Mouse (Mus musculus) forebrain, embryonic 11.5 days (tissue): Measurements from ENCODE around the gene Ing1. TPM values are rescaled to one million over a fixed set of nuclear protein-coding genes. Genes with fewer than 3 reads are reported as not detected.

Experiments used
- ATAC-seq: fragments of 200-750 bp; cut with Nextera tagmentation; replicated peaks from 2 replicates; pipeline ENCODE4 v1.8.0; 2017; ENCODE audit warnings: moderate TSS enrichment; ENCODE audit not compliant: low FRiP score
- DNase-seq: peaks from one replicate; pipeline ENCODE4 v3.0.0-alpha.2; 2017; ENCODE audit warnings: low spot score
- H3K27ac ChIP-seq: fragments of 300-500 bp; sonication (generic); 2 replicates; pipeline ENCODE4 v1.5.1; 2014; ENCODE audit warnings: low read depth, low read length
- H3K27me3 ChIP-seq: fragments of 300-500 bp; sonication (generic); 2 replicates; pipeline ENCODE4 v1.6.1; 2014; ENCODE audit warnings: mild to moderate bottlenecking, low read length, mixed read lengths; ENCODE audit not compliant: control insufficient read depth, insufficient read depth
- H3K36me3 ChIP-seq: fragments of 300-500 bp; sonication (generic); 2 replicates; pipeline ENCODE4 v1.6.1; 2014; ENCODE audit warnings: mild to moderate bottlenecking, low read length, moderate library complexity, mixed read lengths; ENCODE audit not compliant: control insufficient read depth, insufficient read depth
- H3K4me1 ChIP-seq: fragments of 300-500 bp; sonication (generic); replicated peaks from 2 replicates; pipeline ENCODE4 v1.6.1; 2014; ENCODE audit warnings: low read length, mixed read lengths; ENCODE audit not compliant: control insufficient read depth, insufficient read depth
- H3K4me2 ChIP-seq: fragments of 300-500 bp; sonication (generic); 2 replicates; pipeline ENCODE4 v1.6.1; 2014; ENCODE audit warnings: low read depth, mild to moderate bottlenecking, low read length, moderate library complexity, mixed read lengths; ENCODE audit not compliant: severe bottlenecking
- H3K4me3 ChIP-seq: fragments of 300-500 bp; sonication (generic); 2 replicates; pipeline ENCODE4 v1.5.1; 2014; ENCODE audit warnings: low read depth, low read length
- H3K9ac ChIP-seq: fragments of 300-500 bp; sonication (generic); 2 replicates; pipeline ENCODE4 v1.6.1; 2014; ENCODE audit warnings: low read length
- H3K9me3 ChIP-seq: fragments of 300-500 bp; sonication (generic); 2 replicates; pipeline ENCODE4 v1.6.1; 2016; ENCODE audit warnings: low read length, mixed read lengths; ENCODE audit not compliant: control insufficient read depth
- WGBS: fragments of 180-500 bp; shearing (Covaris S2); extraction: QIAGEN DNeasy Blood & Tissue Kit; methylation state at CpG from one replicate; pipeline ENCODE4 v1.1.7; 2014; 5-methylcytosine and 5-hydroxymethylcytosine counted together
- polyA plus RNA-seq: library from polyadenylated mRNA; unstranded; fragments of >200 nt; fragmentation: Nextera tagmentation; extraction: Ambion mirVana; gene quantifications from 2 replicates; pipeline ENCODE4 v1.2.1, GENCODE M21; 2014

Ing1 gene
- polyA plus RNA-seq, 1 experiment from 2014 or later, result 42.9 TPM

- Histone ChIP-seq H3K36me3 (no peaks in the 10 kb centered on the region), H3K9me3 (no peaks in the 10 kb centered on the region), H3K9ac (no peak overlapping the region), H3K27me3 (no peaks in the 10 kb centered on the region), H3K4me2 (no peak overlapping the region), H3K4me3 (no peak overlapping the region), H3K4me1 (no peaks in the 10 kb centered on the region), H3K27ac (no peak overlapping the region)
- no peak for ATAC-seq
- DNase-seq, result no peak
- WGBS, result 94% methylated on average over 2 of the region's 2 CpGs
Observed at GRCm38 (mm10) chr8:11586374-11586745, 31.0 kb downstream of the Ing1 start.

- Histone ChIP-seq H3K4me2 (no peak overlapping the region), H3K36me3 (no peaks in the 10 kb centered on the region), H3K4me3 (no peak overlapping the region), H3K4me1 (no peaks in the 10 kb centered on the region), H3K9me3 (no peaks in the 10 kb centered on the region), H3K27ac (no peak overlapping the region), H3K27me3 (no peaks in the 10 kb centered on the region), H3K9ac (no peak overlapping the region)
- ATAC-seq (no peak), DNase-seq (no peak)
- 83% methylated on average over 4 of the region's 4 CpGs for WGBS
Observed at GRCm38 (mm10) chr8:11591837-11592236, 36.5 kb downstream of the Ing1 start.

DNA sequence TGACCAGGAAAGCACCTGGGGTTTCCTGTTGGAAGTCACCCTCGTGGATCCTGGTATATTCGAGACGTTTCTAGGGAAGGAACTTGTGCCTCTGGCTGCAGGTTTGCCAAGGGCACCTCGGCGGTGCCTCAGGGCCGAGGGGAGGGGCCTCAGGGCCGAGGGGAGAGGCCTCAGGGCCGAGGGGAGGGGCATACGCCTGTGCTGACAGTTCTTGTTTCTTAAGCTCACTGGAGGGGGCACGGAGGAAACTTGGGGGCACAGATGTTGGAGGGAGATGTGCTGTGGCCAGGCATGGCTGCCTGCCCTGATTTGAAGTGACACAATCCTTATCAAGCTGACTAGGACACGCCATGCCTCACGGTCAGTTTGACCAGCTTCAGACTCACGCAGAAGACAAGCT is 36.9 kb downstream of the Ing1 start:
- Histone ChIP-seq H3K27me3 (no peaks in the 10 kb centered on the region), H3K4me2 (no peak overlapping the region), H3K4me1 (no peaks in the 10 kb centered on the region), H3K9ac (no peak overlapping the region), H3K4me3 (no peak overlapping the region), H3K36me3 (no peaks in the 10 kb centered on the region), H3K27ac (no peak overlapping the region), H3K9me3 (no peaks in the 10 kb centered on the region)
- ATAC-seq, result no peak
- DNase-seq, result no peak
- WGBS, result 46% methylated on average over 13 of the region's 13 CpGs

DNA sequence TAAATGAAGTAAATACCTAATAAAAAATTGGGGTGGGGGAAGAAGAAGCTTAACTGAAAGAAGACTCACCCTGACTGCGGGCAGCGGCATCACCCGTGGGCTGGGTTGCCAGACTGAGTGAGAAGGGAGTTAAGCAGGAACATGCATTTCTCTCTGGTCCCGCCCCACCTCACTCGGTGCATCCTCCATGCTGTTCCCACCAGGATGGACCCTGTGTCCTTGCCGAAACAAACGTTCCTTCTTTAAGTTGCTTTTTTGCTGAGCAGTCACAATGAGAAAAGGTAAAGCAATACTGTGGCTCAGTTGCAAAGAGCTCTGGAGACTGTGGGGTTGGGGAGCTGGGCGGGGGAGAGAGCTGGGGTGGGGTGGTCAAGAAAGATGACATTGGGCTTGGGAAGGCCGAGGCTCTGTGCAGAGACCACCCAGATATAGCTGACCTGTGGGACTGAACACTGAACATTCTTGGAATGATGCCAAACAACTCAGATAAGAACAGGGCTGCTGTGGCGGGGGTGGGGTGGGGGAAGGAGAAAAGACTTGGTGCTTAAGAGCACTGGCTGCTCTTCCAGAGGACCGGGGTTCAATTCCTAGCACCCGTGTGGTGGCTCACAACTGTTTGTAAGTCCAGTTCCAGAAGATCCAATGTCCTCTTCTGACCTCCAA is 38.0 kb downstream of the Ing1 start:
- DNase-seq, result no peak
- H3K36me3 ChIP-seq, result no peaks in the 10 kb centered on the region
- no peaks in the 10 kb centered on the region for H3K9me3 ChIP-seq
- H3K4me1 ChIP-seq, result no peaks in the 10 kb centered on the region
- ATAC-seq, result no peak
- no peaks in the 10 kb centered on the region for H3K27me3 ChIP-seq
- no peak overlapping the region for H3K27ac ChIP-seq
- no peak overlapping the region for H3K9ac ChIP-seq
- H3K4me3 ChIP-seq, result no peak overlapping the region
- H3K4me2 ChIP-seq, result no peak overlapping the region
- 82% methylated on average over 12 of the region's 12 CpGs for WGBS

DNA sequence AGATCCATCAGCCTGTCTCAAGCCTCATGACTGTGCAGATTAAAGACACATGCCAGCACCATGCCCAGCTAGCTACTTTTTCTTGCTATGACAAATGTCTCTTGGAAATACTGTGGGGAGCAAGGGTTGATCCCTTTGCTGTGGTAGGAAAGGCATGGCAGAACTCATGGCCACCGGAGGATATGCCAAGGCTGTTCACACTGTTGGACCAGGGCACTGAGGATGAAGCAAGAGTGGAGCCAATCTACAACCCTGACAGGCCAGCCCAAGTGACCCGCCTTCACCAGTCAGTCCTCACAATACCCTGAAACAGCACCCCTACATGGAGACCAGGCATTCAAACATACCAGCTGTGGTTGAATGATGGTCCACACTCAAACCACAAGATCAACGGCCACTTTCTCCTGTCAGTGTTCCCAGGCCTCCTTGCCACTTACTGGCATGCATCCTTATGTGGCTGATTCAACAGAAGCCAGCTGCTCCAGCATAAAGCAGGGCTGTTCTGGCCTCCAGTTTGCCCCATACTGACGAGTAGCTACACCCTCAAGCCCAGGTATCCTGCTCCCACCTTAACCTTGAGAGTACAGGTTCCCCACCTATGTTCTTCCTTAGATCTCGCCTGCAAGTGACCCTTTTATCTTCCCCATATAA is 45.1 kb downstream of the Ing1 start:
- H3K27me3 ChIP-seq, result no peaks in the 10 kb centered on the region
- no peak for DNase-seq
- H3K9me3 ChIP-seq, result no peaks in the 10 kb centered on the region
- ATAC-seq, result no peak
- no peak overlapping the region for H3K4me2 ChIP-seq
- no peak overlapping the region for H3K4me3 ChIP-seq
- H3K36me3 ChIP-seq, result no peaks in the 10 kb centered on the region
- WGBS, result 82% methylated on average over 5 of the region's 5 CpGs
- no peaks in the 10 kb centered on the region for H3K4me1 ChIP-seq
- no peak overlapping the region for H3K27ac ChIP-seq
- H3K9ac ChIP-seq, result no peak overlapping the region

GRCm38 (mm10) chr8:11602006-11602680 is 46.8 kb downstream of the Ing1 start:
- no peak for ATAC-seq
- 48% methylated on average over 14 of the region's 14 CpGs for WGBS

GRCm38 (mm10) chr8:11608848-11609247 is 53.5 kb downstream of the Ing1 start:
- H3K27me3 ChIP-seq, result no peaks in the 10 kb centered on the region
- DNase-seq (no peak), ATAC-seq (no peak)
- H3K4me1 ChIP-seq, result no peaks in the 10 kb centered on the region
- WGBS, result 96% methylated on average over 9 of the region's 9 CpGs
- no peak overlapping the region for H3K4me2 ChIP-seq
- no peaks in the 10 kb centered on the region for H3K9me3 ChIP-seq
- no peak overlapping the region for H3K9ac ChIP-seq
- no peak overlapping the region for H3K27ac ChIP-seq
- no peak overlapping the region for H3K4me3 ChIP-seq
- H3K36me3 ChIP-seq, result peaks cover 7% of the 10 kb centered on the region; the same call in 1 of the 2 replicates

More at GRCm38 (mm10) chr8:11602006-11602680, 46.8 kb downstream of the Ing1 start:
- peak; percentile 83 for DNase-seq
- H3K9ac ChIP-seq, result no peak overlapping the region
- H3K9me3 ChIP-seq, result no peaks in the 10 kb centered on the region
- H3K4me1 ChIP-seq, result no peaks in the 10 kb centered on the region
- no peaks in the 10 kb centered on the region for H3K27me3 ChIP-seq
- no peaks in the 10 kb centered on the region for H3K36me3 ChIP-seq
- H3K4me3 ChIP-seq, result no peak overlapping the region
- no peak overlapping the region for H3K4me2 ChIP-seq
- no peak overlapping the region for H3K27ac ChIP-seq
